Mouse (Mus musculus): ENCODE measurements around the gene 2310007B03Rik.

DNA sequence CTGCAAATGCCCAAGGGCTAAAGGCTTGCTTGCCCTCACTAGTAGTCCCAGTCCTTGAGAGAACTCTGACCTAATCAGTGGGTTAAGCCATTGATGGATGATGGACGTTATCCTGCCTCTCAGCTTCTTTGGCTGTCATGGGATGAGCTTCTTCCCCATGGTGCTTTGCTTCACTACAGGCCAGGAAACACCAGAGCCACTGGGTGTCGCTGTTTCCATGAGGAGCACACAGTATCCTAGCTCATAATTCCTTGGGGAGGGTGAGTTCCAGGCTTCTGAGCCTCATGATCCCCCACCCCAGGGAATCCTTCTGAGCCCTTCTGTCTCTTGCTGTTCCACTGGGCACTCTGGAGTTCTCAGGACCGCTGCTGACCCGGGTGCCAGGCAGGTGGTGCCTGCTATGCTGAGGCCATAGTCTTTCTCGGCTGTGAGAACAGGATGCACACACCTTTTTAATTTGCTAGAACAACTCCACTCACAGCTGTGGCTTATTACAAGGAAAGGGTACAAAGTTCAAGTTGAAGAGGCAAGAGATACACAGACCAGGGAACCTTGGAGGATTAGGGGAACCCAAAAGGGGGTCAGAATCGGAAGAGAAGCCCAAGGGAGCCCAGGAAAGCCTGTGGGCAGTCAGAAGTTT is 31.9 kb downstream of the 2310007B03Rik start:
- TF ChIP-seq CTCF (IDR thresholded peaks at IDR 0.05; ENCODE audit: low read depth, low read length) = peak; percentile 74
- TF ChIP-seq POLR2A (IDR thresholded peaks at IDR 0.05; ENCODE audit: insufficient read depth, low read length) = no peak

Data from ES-Bruce4 (cell line).